Mouse (Mus musculus) MEL (cell line): ENCODE results near the gene Usp28. TPM values are rescaled to one million over a fixed set of nuclear protein-coding genes. Genes with fewer than 3 reads are reported as not detected.

ENCODE experiments used
- DNase-seq: peaks from one replicate; pipeline ENCODE4 v3.0.0; 2011; ENCODE audit warnings: low read depth, low spot score
- H3K27ac ChIP-seq: 2 replicates; pipeline ENCODE4 v1.5.1; 2012; ENCODE audit warnings: low read depth, mild to moderate bottlenecking, control low read depth, low read length, moderate library complexity; ENCODE audit not compliant: control insufficient read depth
- H3K27me3 ChIP-seq, 2 experiments: fragments of 150-350 bp in 1 of 2; sonication (generic) in 1 of 2; 2 replicates each; pipeline ENCODE4 v1.6.1; 2012; ENCODE audit warnings: low read length in 2 of 2, mild to moderate bottlenecking in 2 of 2, improper control_type of control experiment in 1 of 2, moderate library complexity in 1 of 2; ENCODE audit not compliant: insufficient read depth in 2 of 2, control insufficient read depth in 1 of 2
- H3K36me3 ChIP-seq, 2 experiments: 2 replicates each; pipeline ENCODE4 v1.6.1; 2012 to 2014; ENCODE audit warnings: low read length in 2 of 2, improper control_type of control experiment in 1 of 2, inconsistent platforms in 1 of 2, mild to moderate bottlenecking in 1 of 2; ENCODE audit not compliant: insufficient read depth in 2 of 2, control insufficient read depth in 1 of 2
- H3K4me1 ChIP-seq, 2 experiments: fragments of 150-350 bp in 1 of 2; sonication (generic) in 1 of 2; 2 replicates each; pipeline ENCODE4 v1.6.1; 2012; ENCODE audit warnings: low read length in 2 of 2, improper control_type of control experiment in 1 of 2, mild to moderate bottlenecking in 1 of 2; ENCODE audit not compliant: insufficient read depth in 2 of 2, control insufficient read depth in 1 of 2
- H3K4me3 ChIP-seq, 2 experiments: fragments of 150-350 bp in 1 of 2; sonication (generic) in 1 of 2; 2 replicates each; pipeline ENCODE4 v1.5.1; 2012; ENCODE audit warnings: low read depth in 2 of 2, low read length in 2 of 2, mild to moderate bottlenecking in 2 of 2, moderate library complexity in 2 of 2, control low read depth in 1 of 2, improper control_type of control experiment in 1 of 2; ENCODE audit not compliant: control insufficient read depth in 1 of 2, insufficient read depth in 1 of 2
- H3K79me2 ChIP-seq: 2 replicates; pipeline ENCODE4 v1.6.1; 2012; ENCODE audit warnings: mild to moderate bottlenecking, low read length, moderate library complexity; ENCODE audit not compliant: control insufficient read depth, poor library complexity, insufficient read depth
- H3K9ac ChIP-seq: 2 replicates; pipeline ENCODE4 v1.6.1; 2012; ENCODE audit warnings: low read depth, mild to moderate bottlenecking, control low read depth, low read length, moderate library complexity; ENCODE audit not compliant: control insufficient read depth, poor library complexity, severe bottlenecking
- H3K9me3 ChIP-seq: fragments of 150-350 bp; sonication (generic); replicated peaks from 2 replicates; pipeline ENCODE4 v1.6.1; 2012; ENCODE audit warnings: mild to moderate bottlenecking, low read length, improper control_type of control experiment, moderate library complexity; ENCODE audit not compliant: insufficient read depth
- BHLHE40 ChIP-seq: IDR thresholded peaks from 2 replicates; pipeline ENCODE4 v1.6.1; 2012; ENCODE audit warnings: low read depth, mild to moderate bottlenecking, inconsistent platforms, low read length, improper control_type of control experiment, borderline replicate concordance
- CHD2 ChIP-seq: IDR thresholded peaks from 2 replicates; pipeline ENCODE4 v1.6.1; 2011; ENCODE audit warnings: low read length, improper control_type of control experiment
- CTCF ChIP-seq, 3 experiments: IDR thresholded peaks in 2 of 3; conservative IDR thresholded peaks in 1 of 3; 2 replicates each; pipeline ENCODE4 v1.5.1; 2011 to 2012; ENCODE audit warnings: low read length in 3 of 3, low read depth in 2 of 3, mild to moderate bottlenecking in 2 of 3, improper control_type of control experiment in 1 of 3, inconsistent platforms in 1 of 3, mixed read lengths in 1 of 3, moderate library complexity in 1 of 3; ENCODE audit not compliant: control insufficient read depth in 1 of 3, insufficient read depth in 1 of 3, poor library complexity in 1 of 3, severe bottlenecking in 1 of 3
- E2F4 ChIP-seq: IDR thresholded peaks from 2 replicates; pipeline ENCODE4 v1.6.1; 2011; ENCODE audit warnings: low read depth, low read length, improper control_type of control experiment, borderline replicate concordance
- ELF1 ChIP-seq: IDR thresholded peaks from 2 replicates; pipeline ENCODE4 v1.6.1; 2014; ENCODE audit warnings: low read depth, mild to moderate bottlenecking, inconsistent platforms, low read length, improper control_type of control experiment, moderate library complexity
- GATA1 ChIP-seq: IDR thresholded peaks from 2 replicates; pipeline ENCODE4 v1.6.1; 2011; ENCODE audit warnings: low read depth, low read length, improper control_type of control experiment
- JUND ChIP-seq: IDR thresholded peaks from 2 replicates; pipeline ENCODE4 v1.6.1; 2011; ENCODE audit warnings: low read depth, mild to moderate bottlenecking, improper control_type of control experiment, low read length
- MAFK ChIP-seq: IDR thresholded peaks from 2 replicates; pipeline ENCODE4 v1.6.1; 2011; ENCODE audit warnings: low read depth, mild to moderate bottlenecking, low read length, improper control_type of control experiment, borderline replicate concordance
- MAZ ChIP-seq: IDR thresholded peaks from 2 replicates; pipeline ENCODE4 v1.6.1; 2012; ENCODE audit warnings: low read depth, mild to moderate bottlenecking, inconsistent platforms, low read length, improper control_type of control experiment
- MEF2A ChIP-seq: IDR thresholded peaks from 2 replicates; pipeline ENCODE4 v1.6.1; 2014; ENCODE audit warnings: low read depth, mild to moderate bottlenecking, inconsistent platforms, low read length, improper control_type of control experiment; ENCODE audit not compliant: poor library complexity, insufficient replicate concordance, severe bottlenecking; ENCODE audit errors: extremely low read depth
- MYB ChIP-seq: IDR thresholded peaks from 2 replicates; pipeline ENCODE4 v1.6.1; 2011; ENCODE audit warnings: mild to moderate bottlenecking, low read depth, low read length, improper control_type of control experiment
- NRF1 ChIP-seq: IDR thresholded peaks from 2 replicates; pipeline ENCODE4 v1.6.1; 2014; ENCODE audit warnings: low read depth, mild to moderate bottlenecking, inconsistent platforms, low read length, improper control_type of control experiment, moderate library complexity; ENCODE audit not compliant: poor library complexity, insufficient read depth, severe bottlenecking
- POLR2AphosphoS2 ChIP-seq: IDR thresholded peaks from 2 replicates; pipeline ENCODE4 v1.6.1; 2011; ENCODE audit warnings: low read length, improper control_type of control experiment
- POLR2AphosphoS5 ChIP-seq: IDR thresholded peaks from 2 replicates; pipeline ENCODE4 v1.6.1; 2012; ENCODE audit warnings: low read depth, borderline replicate concordance, mild to moderate bottlenecking, inconsistent platforms, low read length, moderate library complexity, mixed read lengths
- RAD21 ChIP-seq: IDR thresholded peaks from 2 replicates; pipeline ENCODE4 v1.6.1; 2011; ENCODE audit warnings: mild to moderate bottlenecking, low read depth, low read length, improper control_type of control experiment
- RCOR1 ChIP-seq: IDR thresholded peaks from 2 replicates; pipeline ENCODE4 v1.6.1; 2012; ENCODE audit warnings: low read depth, mild to moderate bottlenecking, inconsistent platforms, low read length, improper control_type of control experiment
- SMC3 ChIP-seq: IDR thresholded peaks from 2 replicates; pipeline ENCODE4 v1.6.1; 2011; ENCODE audit warnings: low read depth, low read length, improper control_type of control experiment
- TCF12 ChIP-seq: IDR thresholded peaks from 2 replicates; pipeline ENCODE4 v1.6.1; 2014; ENCODE audit warnings: low read depth, mild to moderate bottlenecking, inconsistent platforms, low read length, improper control_type of control experiment, moderate library complexity
- UBTF ChIP-seq: IDR thresholded peaks from 2 replicates; pipeline ENCODE4 v1.6.1; 2012; ENCODE audit warnings: low read depth, mild to moderate bottlenecking, inconsistent platforms, low read length, improper control_type of control experiment, moderate library complexity, borderline replicate concordance; ENCODE audit not compliant: insufficient read depth
- ZC3H11A ChIP-seq: IDR thresholded peaks from 2 replicates; pipeline ENCODE4 v1.6.1; 2012; ENCODE audit warnings: low read depth, mild to moderate bottlenecking, inconsistent platforms, low read length, improper control_type of control experiment
- ZKSCAN1 ChIP-seq: IDR thresholded peaks from 2 replicates; pipeline ENCODE4 v1.6.1; 2012; ENCODE audit warnings: low read depth, mild to moderate bottlenecking, inconsistent platforms, low read length, improper control_type of control experiment, moderate library complexity
- ZNF384 ChIP-seq: IDR thresholded peaks from 2 replicates; pipeline ENCODE4 v1.6.1; 2012; ENCODE audit warnings: low read depth, mild to moderate bottlenecking, inconsistent platforms, low read length, improper control_type of control experiment
- polyA plus RNA-seq, 2 experiments: library from polyadenylated mRNA; stranded (reverse) in 1 of 2; unstranded in 1 of 2; fragments of >175 nt in 1 of 2; fragments of >200 nt in 1 of 2; gene quantifications; 2 replicates each; pipeline versions ENCODE4 v1.2.1 to v1.2.4; 2012; ENCODE audit warnings: low replicate concordance in 2 of 2, low read depth in 1 of 2; ENCODE audit not compliant: insufficient read length in 2 of 2, insufficient read depth in 1 of 2, missing spikeins in 1 of 2
- total RNA-seq: library from RNA; depleted of rRNA; stranded (reverse); fragments of 300-350 nt; gene quantifications from 2 replicates; pipeline ENCODE4 v1.2.3, GENCODE M21; 2012

Usp28 gene
- total and polyA plus RNA-seq, 3 experiments = 5.2 to 14.2 TPM; not detected in 1

DNA sequence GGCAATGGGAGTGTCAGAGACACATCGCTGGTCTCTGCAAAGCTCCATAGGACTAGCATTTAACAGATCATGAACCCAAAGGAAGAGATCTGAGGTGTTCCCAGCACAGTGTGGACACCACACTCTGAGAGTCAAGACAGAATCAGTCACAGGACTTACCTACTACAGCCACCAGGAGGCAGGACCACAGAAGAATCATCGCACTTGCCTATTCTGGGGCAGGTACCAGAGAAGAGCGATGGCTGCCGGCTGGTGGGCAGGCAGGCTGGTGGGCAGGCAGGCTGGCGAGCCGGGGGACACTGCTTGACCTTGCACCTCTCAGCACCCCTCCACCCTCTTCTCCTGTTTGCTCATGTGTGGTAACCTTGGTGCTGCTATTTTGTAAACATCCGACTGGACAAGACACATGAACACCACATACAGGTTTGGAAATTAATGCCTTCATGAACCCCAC is 20.6 kb upstream of the Usp28 start, which contains the start of gene Htr3b:
TSS of gene Htr3b (minus strand) at position 404 of the 454 bp plus-strand sequence.
- H3K4me1 ChIP-seq = no peaks in the 10 kb centered on the region
- no peaks in the 10 kb centered on the region for H3K36me3 ChIP-seq
- H3K4me3 ChIP-seq = no peak within 1 kb of the TSS
- TF ChIP-seq BHLHE40 (no peak), RAD21 (peak; percentile 17), CTCF (IDR thresholded peaks at IDR 0.05 in 2 of 3, conservative IDR thresholded peaks at IDR 0.05 in 1 of 3; ENCODE audit: control insufficient read depth in 1 of 3, insufficient read depth in 1 of 3, low read depth in 2 of 3, low read length in 3 of 3, poor library complexity in 1 of 3, severe bottlenecking in 1 of 3) (peak; percentile 18 to 48 (median 26); a peak in 4 of 6 replicates), MYB (no peak), SMC3 (peak; percentile 65)
- no peaks in the 10 kb centered on the region for H3K9me3 ChIP-seq
- H3K27ac ChIP-seq = no peak within 1 kb of the TSS
- no peak within 1 kb of the TSS for H3K9ac ChIP-seq
- DNase-seq = peak; percentile 13
- H3K79me2 ChIP-seq = no peaks in the 10 kb centered on the region
- peaks cover 8% of the 10 kb centered on the region in 2 experiments for H3K27me3 ChIP-seq

DNA sequence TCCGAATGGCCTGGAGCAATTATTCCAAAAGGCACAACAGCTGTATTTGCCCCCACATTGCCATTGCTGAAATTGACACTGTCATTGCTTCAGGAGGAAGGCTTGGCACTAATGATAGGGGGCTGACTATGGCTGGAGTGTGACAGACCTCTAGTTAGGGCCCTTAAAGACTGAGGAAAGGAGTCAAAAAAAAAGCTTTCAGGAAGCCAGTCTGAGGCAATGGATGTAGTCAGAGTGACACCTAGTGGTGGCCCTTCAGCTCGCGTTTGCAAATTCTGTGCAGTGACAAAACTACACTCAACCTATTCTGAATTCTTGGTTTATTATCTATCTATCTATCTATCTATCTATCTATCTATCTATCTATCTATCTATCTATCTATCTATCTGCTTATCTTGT is 12.7 kb upstream of the Usp28 start:
- Histone ChIP-seq H3K27ac (no peak overlapping the region), H3K36me3 (no peaks in the 10 kb centered on the region), H3K4me3 (no peak overlapping the region), H3K79me2 (no peaks in the 10 kb centered on the region), H3K9me3 (no peaks in the 10 kb centered on the region), H3K27me3 (peaks cover 0 to 1% of the 10 kb centered on the region in 2 experiments; a peak in 1 of 4 replicates), H3K4me1 (no peaks in the 10 kb centered on the region), H3K9ac (no peak overlapping the region)
- no peak for TF ChIP-seq ELF1
- no peak for TF ChIP-seq JUND
- TF ChIP-seq GATA1 = no peak
- TF ChIP-seq BHLHE40 = no peak
- TF ChIP-seq ZKSCAN1 = no peak
- no peak for TF ChIP-seq TCF12
- TF ChIP-seq ZC3H11A = peak; percentile 38; the same call in 1 of the 2 replicates
- no peak for TF ChIP-seq NRF1
- TF ChIP-seq RCOR1 = no peak
- peak; percentile 67 for TF ChIP-seq SMC3
- TF ChIP-seq MAZ = no peak
- no peak for TF ChIP-seq E2F4
- no peak for TF ChIP-seq POLR2AphosphoS5
- peak; percentile 71 for TF ChIP-seq RAD21
- TF ChIP-seq MAFK = no peak
- TF ChIP-seq MEF2A = no peak
- no peak for TF ChIP-seq CHD2
- TF ChIP-seq CTCF (IDR thresholded peaks at IDR 0.05 in 2 of 3, conservative IDR thresholded peaks at IDR 0.05 in 1 of 3; ENCODE audit: control insufficient read depth in 1 of 3, insufficient read depth in 1 of 3, low read depth in 2 of 3, low read length in 3 of 3, poor library complexity in 1 of 3, severe bottlenecking in 1 of 3) = peak; percentile 59 to 71 (median 67)
- peak; percentile 36; the same call in 1 of the 2 replicates for TF ChIP-seq ZNF384
- TF ChIP-seq POLR2AphosphoS2 = no peak
- TF ChIP-seq UBTF = no peak
- peak; percentile 52 for DNase-seq
